28 mouse cellular contexts compared by ENCODE assay signal in genomic region chr5:20074101-20074500, GRCm38 (mm10).
DNase-seq lines count a peak whose midpoint lies in the region; ATAC-seq and TF ChIP-seq lines count a peak whose summit lies in the region.
"Had no signal": no experiment of that assay in that cellular context is flagged by ENCODE, and none has a peak within 500 bp of the region (broad histone marks: within the 10 kb centered on the region; RNA-seq: fewer than 3 reads in every experiment).

No protein-coding gene starts in this region.

- no peak for TF ChIP-seq CTCF in layer of hippocampus, adult 2 months (conservative IDR thresholded peaks at IDR 0.05)
- TF ChIP-seq CTCF in midbrain, postnatal 0 days (IDR thresholded peaks at IDR 0.05) = no peak
- no peak for TF ChIP-seq CTCF in brain, embryonic 14.5 days (IDR thresholded peaks at IDR 0.05; ENCODE audit: borderline replicate concordance, extremely low read depth, insufficient read depth, insufficient read length)

- no peaks in the 10 kb centered on the region for H3K9me3 ChIP-seq in midbrain, embryonic 14.5 days (ENCODE audit: control insufficient read depth, low read length)
- H3K9me3 ChIP-seq in midbrain, postnatal 0 days (ENCODE audit: low read length) = no peaks in the 10 kb centered on the region
- H3K9me3 ChIP-seq: embryonic facial prominence, embryonic 13.5 days; embryonic facial prominence, embryonic 15.5 days; forebrain, embryonic 10.5 days; forebrain, embryonic 12.5 days; G1E had no signal

- no peaks in the 10 kb centered on the region for H3K36me3 ChIP-seq in midbrain, embryonic 14.5 days (ENCODE audit: control insufficient read depth, insufficient read depth, low read length)
- H3K36me3 ChIP-seq in midbrain, postnatal 0 days (ENCODE audit: insufficient read depth, low read length) = no peaks in the 10 kb centered on the region
- H3K36me3 ChIP-seq: embryonic facial prominence, embryonic 13.5 days; embryonic facial prominence, embryonic 15.5 days; forebrain, embryonic 10.5 days; forebrain, embryonic 12.5 days; G1E had no signal

- H3K27ac ChIP-seq in layer of hippocampus, adult 2 months = peak overlapping the region; percentile 37
- H3K27ac ChIP-seq in midbrain, embryonic 14.5 days (replicated peaks; ENCODE audit: low read depth, low read length) = no peak overlapping the region
- no peak overlapping the region for H3K27ac ChIP-seq in midbrain, postnatal 0 days (ENCODE audit: low read depth, low read length)
- H3K27ac ChIP-seq: embryonic facial prominence, embryonic 13.5 days; embryonic facial prominence, embryonic 15.5 days; forebrain, embryonic 10.5 days; forebrain, embryonic 12.5 days had no signal

- H3K4me1 ChIP-seq in midbrain, embryonic 14.5 days (ENCODE audit: control insufficient read depth, insufficient read depth, low read length) = no peaks in the 10 kb centered on the region
- no peaks in the 10 kb centered on the region for H3K4me1 ChIP-seq in midbrain, postnatal 0 days (ENCODE audit: insufficient read depth, low read length)
- H3K4me1 ChIP-seq: embryonic facial prominence, embryonic 13.5 days; embryonic facial prominence, embryonic 15.5 days had no signal

- DNase-seq in layer of hippocampus, adult 2 months (ENCODE audit: low spot score in 2 of 2) = no peak
- no peak for DNase-seq in layer of hippocampus, postnatal 25 days (ENCODE audit: extremely low spot score in 1 of 2, low spot score in 1 of 2)
- peak; percentile 13 for DNase-seq in midbrain, embryonic 14.5 days
- DNase-seq in midbrain, postnatal 0 days (ENCODE audit: low spot score) = no peak
- peak; percentile 19 for DNase-seq in brain, embryonic 14.5 days (ENCODE audit: low read depth)
- DNase-seq: adrenal gland, adult 8-10 months; adrenal gland, postnatal 14 days; adrenal gland, postnatal 36 days; B cell, adult 2 months; cerebellum, adult 11 months; cerebellum, adult 18-20 months; cerebellum, adult 8-10 months; cerebellum, adult 9-11 months; cerebellum, postnatal 14 days; cerebellum, postnatal 36 days; embryo, embryonic 11 days; forebrain, postnatal 0 days had no signal

- no peak for ATAC-seq in midbrain, embryonic 14.5 days (ENCODE audit: low FRiP score, low TSS enrichment)
- no peak for ATAC-seq in midbrain, postnatal 0 days (ENCODE audit: low FRiP score)
- ATAC-seq: activated CD4-positive, CD25-positive, alpha-beta regulatory T cell, adult 4 months; CD4-positive, CD25-positive, alpha-beta regulatory T cell, adult 4 months; forebrain, embryonic 14.5 days; forebrain, postnatal 0 days; Patski had no signal

- H3K9ac ChIP-seq in midbrain, embryonic 14.5 days (replicated peaks; ENCODE audit: low read length) = no peak overlapping the region
- no peak overlapping the region for H3K9ac ChIP-seq in midbrain, postnatal 0 days (replicated peaks; ENCODE audit: low read length, poor library complexity, severe bottlenecking)
- H3K9ac ChIP-seq: embryonic facial prominence, embryonic 13.5 days; embryonic facial prominence, embryonic 15.5 days; forebrain, embryonic 12.5 days; forebrain, postnatal 0 days had no signal

- WGBS in midbrain, embryonic 14.5 days = 58% methylated on average over 5 of the region's 5 CpGs
- WGBS in midbrain, postnatal 0 days = 46% methylated on average over 5 of the region's 5 CpGs

- no peak for TF ChIP-seq POLR2A in brain, embryonic 14.5 days (IDR thresholded peaks at IDR 0.05; ENCODE audit: borderline replicate concordance, extremely low read depth, insufficient read depth, insufficient read length, poor library complexity, severe bottlenecking)

- no peak overlapping the region for H3K4me2 ChIP-seq in midbrain, embryonic 14.5 days (ENCODE audit: low read length)
- H3K4me2 ChIP-seq in midbrain, postnatal 0 days (ENCODE audit: low read depth, low read length, poor library complexity, severe bottlenecking) = no peak overlapping the region
- H3K4me2 ChIP-seq: embryonic facial prominence, embryonic 13.5 days; embryonic facial prominence, embryonic 15.5 days; forebrain, embryonic 12.5 days had no signal

- no peaks in the 10 kb centered on the region for H3K27me3 ChIP-seq in midbrain, embryonic 14.5 days (ENCODE audit: control insufficient read depth, insufficient read depth, low read length)
- no peaks in the 10 kb centered on the region for H3K27me3 ChIP-seq in midbrain, postnatal 0 days (ENCODE audit: insufficient read depth, low read length)
- H3K27me3 ChIP-seq: CH12.LX; embryonic facial prominence, embryonic 13.5 days; embryonic facial prominence, embryonic 15.5 days; forebrain, embryonic 12.5 days had no signal

- H3K4me3 ChIP-seq in layer of hippocampus, adult 2 months = no peak overlapping the region
- H3K4me3 ChIP-seq in midbrain, embryonic 14.5 days (replicated peaks; ENCODE audit: low read depth, low read length) = no peak overlapping the region
- no peak overlapping the region for H3K4me3 ChIP-seq in midbrain, postnatal 0 days (ENCODE audit: low read depth, low read length)
- H3K4me3 ChIP-seq: embryonic facial prominence, embryonic 13.5 days; embryonic facial prominence, embryonic 15.5 days; erythroblast, embryonic 14.5 days; forebrain, embryonic 10.5 days; forebrain, embryonic 12.5 days had no signal

Comparison
In these comparisons a context has a peak if more than half of its experiments do, and no peak if none do; other contexts are left out.
1. DNase-seq: peak in midbrain, embryonic 14.5 days (single experiment) and brain, embryonic 14.5 days (single experiment); none in layer of hippocampus, adult 2 months (0 of 2), layer of hippocampus, postnatal 25 days (0 of 2) and midbrain, postnatal 0 days (single experiment).